Mouse (Mus musculus) stomach, postnatal 0 days (tissue): Measurements from ENCODE around the gene Aurkb. TPM values are rescaled to one million over a fixed set of nuclear protein-coding genes. Genes with fewer than 3 reads are reported as not detected.

Source experiments
- ATAC-seq: fragments of 200-750 bp; cut with Nextera tagmentation; 2 replicates; pipeline ENCODE4 v1.8.0; 2017; ENCODE audit not compliant: low FRiP score, low TSS enrichment
- DNase-seq: peaks from one replicate; pipeline ENCODE4 v3.0.0-alpha.2; 2016; ENCODE audit warnings: low spot score
- H3K27ac ChIP-seq: fragments of 300-500 bp; sonication (generic); replicated peaks from 2 replicates; pipeline ENCODE4 v1.5.1; 2014; ENCODE audit warnings: mild to moderate bottlenecking, control low read depth
- H3K27me3 ChIP-seq: fragments of 300-500 bp; sonication (generic); 2 replicates; pipeline ENCODE4 v1.6.1; 2014; ENCODE audit warnings: low read length; ENCODE audit not compliant: control insufficient read depth, insufficient read depth
- H3K36me3 ChIP-seq: fragments of 300-500 bp; sonication (generic); 2 replicates; pipeline ENCODE4 v1.6.1; 2014; ENCODE audit warnings: low read length, mixed read lengths; ENCODE audit not compliant: control insufficient read depth, insufficient read depth
- H3K4me1 ChIP-seq: fragments of 300-500 bp; sonication (generic); replicated peaks from 2 replicates; pipeline ENCODE4 v1.6.1; 2014; ENCODE audit warnings: antibody characterized with exemption; ENCODE audit not compliant: control insufficient read depth, insufficient read depth
- H3K4me2 ChIP-seq: fragments of 300-500 bp; sonication (generic); replicated peaks from 2 replicates; pipeline ENCODE4 v1.6.1; 2014; ENCODE audit warnings: low read depth, mild to moderate bottlenecking, control low read depth, moderate library complexity
- H3K4me3 ChIP-seq: fragments of 300-500 bp; sonication (generic); 2 replicates; pipeline ENCODE4 v1.5.1; 2014; ENCODE audit warnings: low read depth, low read length, control low read depth
- H3K9ac ChIP-seq: fragments of 300-500 bp; sonication (generic); 2 replicates; pipeline ENCODE4 v1.6.1; 2014; ENCODE audit warnings: mild to moderate bottlenecking, low read length, control low read depth, mixed read lengths
- H3K9me3 ChIP-seq: fragments of 300-500 bp; sonication (generic); 2 replicates; pipeline ENCODE4 v1.6.1; 2016; ENCODE audit warnings: low read length; ENCODE audit not compliant: control insufficient read depth
- CTCF ChIP-seq: IDR thresholded peaks from 2 replicates; pipeline ENCODE4 v1.5.1; 2016; ENCODE audit warnings: antibody characterized with exemption, low read depth, mild to moderate bottlenecking, moderate library complexity
- EP300 ChIP-seq: optimal IDR thresholded peaks from 2 replicates; pipeline ENCODE3; 2016; ENCODE audit warnings: antibody characterized with exemption
- WGBS: fragments of 180-500 bp; shearing (Covaris S2); extraction: QIAGEN DNeasy Blood & Tissue Kit; methylation state at CpG from one replicate; pipeline ENCODE4 v1.1.7; 2014; 5-methylcytosine and 5-hydroxymethylcytosine counted together
- polyA plus RNA-seq: library from polyadenylated mRNA; unstranded; fragments of >200 nt; fragmentation: Nextera tagmentation; extraction: Ambion mirVana; gene quantifications from 2 replicates; pipeline ENCODE4 v1.2.1, GENCODE M21; 2015

Gene Aurkb
- polyA plus RNA-seq, 1 experiment from 2014 or later = 34.0 TPM

- DNase-seq (no peak), ATAC-seq (no peak)
- peaks cover 8% of the 10 kb centered on the region for H3K4me1 ChIP-seq
- no peaks in the 10 kb centered on the region for H3K9me3 ChIP-seq
- peak overlapping the region; percentile 91 for H3K4me3 ChIP-seq
- peaks cover 57% of the 10 kb centered on the region for H3K36me3 ChIP-seq
- H3K9ac ChIP-seq = no peak overlapping the region
- no peaks in the 10 kb centered on the region for H3K27me3 ChIP-seq
- TF ChIP-seq CTCF (no peak), EP300 (no peak)
- peak overlapping the region; percentile 70; the same call in 1 of the 2 replicates for H3K4me2 ChIP-seq
- 91% methylated on average over 20 of the region's 20 CpGs for WGBS
- no peak overlapping the region; the same call in 1 of the 2 replicates for H3K27ac ChIP-seq
Measured at GRCm38 (mm10) chr11:69100639-69101360, 55.4 kb downstream of the Aurkb start.

Other genes starting within 250 kb of the Aurkb start
- 86.4 and 92.6 TPM in 2 replicates for gene Ndel1, start 173.8 kb upstream of the Aurkb start, polyA plus RNA-seq
- 5.4 and 5.8 TPM in 2 replicates for gene Rnf222, start 157.1 kb upstream of the Aurkb start, polyA plus RNA-seq
- 856 and 899 TPM in 2 replicates for gene Rpl26, start 144.1 kb upstream of the Aurkb start, polyA plus RNA-seq
- 0.22 TPM in 1 of 2 replicates, not detected in the other for gene Odf4, start 118.6 kb upstream of the Aurkb start, polyA plus RNA-seq
- gene Arhgef15, start 88.2 kb upstream of the Aurkb start, polyA plus RNA-seq = 2.8 and 3.0 TPM in 2 replicates
- 4.9 and 5.8 TPM in 2 replicates for gene Slc25a35, start 77.5 kb upstream of the Aurkb start, polyA plus RNA-seq
- 34.8 and 35.1 TPM in 2 replicates for gene Rangrf, start 70.5 kb upstream of the Aurkb start, polyA plus RNA-seq
- gene Pfas, start 37.2 kb upstream of the Aurkb start, polyA plus RNA-seq = 7.4 and 8.0 TPM in 2 replicates
- 11.1 and 11.5 TPM in 2 replicates for gene Ctc1, start 29.7 kb upstream of the Aurkb start, polyA plus RNA-seq
- 14.6 and 16.7 TPM in 2 replicates for gene Borcs6, start 14.1 kb downstream of the Aurkb start, polyA plus RNA-seq
- gene Tmem107, start 25.2 kb downstream of the Aurkb start, polyA plus RNA-seq = 28.4 and 30.8 TPM in 2 replicates
- 43.0 and 53.7 TPM in 2 replicates for gene Vamp2, start 42.8 kb downstream of the Aurkb start, polyA plus RNA-seq
- gene Per1, start 49.6 kb downstream of the Aurkb start, polyA plus RNA-seq = 7.7 and 13.1 TPM in 2 replicates
- 0.29 and 0.41 TPM in 2 replicates for gene Hes7, start 74.8 kb downstream of the Aurkb start, polyA plus RNA-seq
- gene 9130213A22Rik, start 76.9 kb downstream of the Aurkb start, polyA plus RNA-seq = 0.24 and 0.41 TPM in 2 replicates
- gene Aloxe3, start 80.2 kb downstream of the Aurkb start, polyA plus RNA-seq = 20.2 and 22.5 TPM in 2 replicates
- 80.5 and 91.8 TPM in 2 replicates for gene Alox12b, start 111.3 kb downstream of the Aurkb start, polyA plus RNA-seq
- 1.2 and 1.3 TPM in 2 replicates for gene Alox8, start 152.2 kb downstream of the Aurkb start, polyA plus RNA-seq
- gene Gucy2e, start 191.4 kb downstream of the Aurkb start, polyA plus RNA-seq = 0.04 and 0.05 TPM in 2 replicates